Mouse (Mus musculus) embryonic stem cell, embryonic (primary cell): Measurements from ENCODE around the gene Cchcr1.

Source experiments
- CTCF ChIA-PET, 4 experiments: fragments of 300-600 bp in 2 of 4; fragments of 350-600 bp in 2 of 4; sonication (Branson Sonifier 250); formaldehyde crosslinking; loops; one replicate each; lab custom pipeline; 2022; ENCODE audit warnings: inconsistent platforms in 2 of 4; lab: Charles Lee
- POLR2A ChIA-PET, 4 experiments: fragments of 300-600 bp in 2 of 4; fragments of 350-600 bp in 2 of 4; sonication (Branson Sonifier 250); formaldehyde crosslinking; loops; one replicate each; lab custom pipeline; 2022; ENCODE audit warnings: antibody characterized with exemption in 4 of 4, inconsistent platforms in 1 of 4; lab: Charles Lee

Cchcr1 gene

GRCm38 (mm10) chr17:35505776-35506175, 11.1 kb upstream of the Cchcr1 start, which contains the start of gene Pou5f1:
Pou5f1 (plus strand) TSS chr17:35506018.
- POLR2A ChIA-PET = interaction anchor here (0.5 to 24.5 kb wide), 19 partner anchors 4 to 555 kb away, joined by 3 to 630 read pairs (median 9); partner anchors contain the start of genes Cchcr1 (in 2 of the 4), Tcf19 (in 2 of the 4), Ier3 (in 1 of the 4) and Ly6g6e (in 1 of the 4)
- CTCF ChIA-PET = interaction anchor here in 3 of 4 experiments (0.6 to 4.4 kb wide), 11 partner anchors 11 to 484 kb away, joined by 3 to 25 read pairs (median 3); partner anchors contain the start of genes Cchcr1 (in 1 of the 3) and Tcf19 (in 1 of the 3)

GRCm38 (mm10) chr17:35506881-35507280, 10.0 kb upstream of the Cchcr1 start:
- CTCF ChIA-PET = interaction anchor here in 2 of 4 experiments (0.5 to 3.7 kb wide), 8 partner anchors 9 to 87 kb away, joined by 3 to 46 read pairs (median 4); partner anchors contain the start of genes Psors1c2 (in 1 of the 2) and Tcf19 (in 1 of the 2)
- POLR2A ChIA-PET = interaction anchor here in 3 of 4 experiments (0.7 to 24.5 kb wide), 13 partner anchors 2 to 37 kb away, joined by 3 to 630 read pairs (median 4); partner anchors contain the start of genes Cchcr1 (in 2 of the 3), Tcf19 (in 2 of the 3) and Pou5f1 (in 1 of the 3)

- CTCF ChIA-PET = interaction anchor here in 3 of 4 experiments (0.5 to 7.9 kb wide), 13 partner anchors 10 to 341 kb away, joined by 3 to 46 read pairs (median 3); no protein-coding TSS in a partner anchor
Measured at GRCm38 (mm10) chr17:35507556-35508260, 9.2 kb upstream of the Cchcr1 start.

GRCm38 (mm10) chr17:35508279-35508678, 8.6 kb upstream of the Cchcr1 start:
- ChIA-PET POLR2A (interaction anchor here (0.6 to 20.8 kb wide), 12 partner anchors 8 to 1389 kb away, joined by 3 to 630 read pairs (median 6); partner anchors contain the start of gene Pou5f1 (in 1 of the 4)), CTCF (interaction anchor here (0.7 to 7.9 kb wide), 18 partner anchors 9 to 342 kb away, joined by 3 to 46 read pairs (median 4); no protein-coding TSS in a partner anchor)

More at GRCm38 (mm10) chr17:35507556-35508260, 9.2 kb upstream of the Cchcr1 start:
- POLR2A ChIA-PET = interaction anchor here in 3 of 4 experiments (0.6 to 20.8 kb wide), 12 partner anchors 9 to 1389 kb away, joined by 3 to 630 read pairs (median 8); partner anchors contain the start of gene Pou5f1 (in 1 of the 3)

- CTCF ChIA-PET = interaction anchor here (0.5 to 7.9 kb wide), 35 partner anchors 9 to 406 kb away, joined by 3 to 46 read pairs (median 5); no protein-coding TSS in a partner anchor
- POLR2A ChIA-PET = interaction anchor here (0.6 to 20.8 kb wide), 20 partner anchors 9 to 324 kb away, joined by 3 to 630 read pairs (median 4); partner anchors contain the start of genes Pou5f1 (in 1 of the 4) and Psors1c2 (in 1 of the 4)
Measured at GRCm38 (mm10) chr17:35509284-35509683, 7.6 kb upstream of the Cchcr1 start.

- ChIA-PET CTCF (interaction anchor here (0.6 to 7.9 kb wide), 32 partner anchors 9 to 548 kb away, joined by 3 to 52 read pairs (median 6); partner anchors contain the start of gene Cdsn (in 1 of the 4)), POLR2A (interaction anchor here (0.6 to 20.8 kb wide), 22 partner anchors 8 to 1508 kb away, joined by 3 to 630 read pairs (median 5); partner anchors contain the start of genes Pou5f1 (in 2 of the 4) and Psors1c2 (in 1 of the 4))
Measured at GRCm38 (mm10) chr17:35512916-35513626, 3.8 kb upstream of the Cchcr1 start.

- CTCF ChIA-PET = interaction anchor here (0.6 to 7.9 kb wide), 38 partner anchors 10 to 408 kb away, joined by 3 to 52 read pairs (median 5); partner anchors contain the start of genes Cdsn (in 1 of the 4) and Psors1c2 (in 1 of the 4)
- POLR2A ChIA-PET = interaction anchor here (0.6 to 20.8 kb wide), 33 partner anchors 9 to 348 kb away, joined by 3 to 630 read pairs (median 5); partner anchors contain the start of genes Pou5f1 (in 2 of the 4) and Psors1c2 (in 2 of the 4)
Measured at GRCm38 (mm10) chr17:35513886-35514285, 3.0 kb upstream of the Cchcr1 start.

- CTCF ChIA-PET = interaction anchor here (0.5 to 7.9 kb wide), 32 partner anchors 10 to 408 kb away, joined by 3 to 52 read pairs (median 5); partner anchors contain the start of gene Psors1c2 (in 1 of the 4)
- POLR2A ChIA-PET = interaction anchor here (0.5 to 20.8 kb wide), 39 partner anchors 8 to 299 kb away, joined by 3 to 630 read pairs (median 5); partner anchors contain the start of genes Pou5f1 (in 2 of the 4) and Psors1c2 (in 2 of the 4)
Measured at GRCm38 (mm10) chr17:35514756-35515155, 2.1 kb upstream of the Cchcr1 start.

- CTCF ChIA-PET = interaction anchor here in 3 of 4 experiments (0.5 to 3.6 kb wide), 14 partner anchors 9 to 257 kb away, joined by 3 to 15 read pairs (median 4); partner anchors contain the start of gene Pou5f1 (in 1 of the 3)
- POLR2A ChIA-PET = interaction anchor here (0.6 to 20.8 kb wide), 34 partner anchors 7 to 320 kb away, joined by 3 to 630 read pairs (median 6); partner anchors contain the start of genes Psors1c2 (in 3 of the 4), Pou5f1 (in 2 of the 4) and Ier3 (in 1 of the 4)
Measured at GRCm38 (mm10) chr17:35515911-35516640, 824 bp upstream of the Cchcr1 start.

GRCm38 (mm10) chr17:35517526-35517925, 626 bp downstream of the Cchcr1 start:
- ChIA-PET CTCF (interaction anchor here in 3 of 4 experiments (0.9 to 2.5 kb wide), 9 partner anchors 9 to 37 kb away, joined by 3 to 12 read pairs (median 4); partner anchors contain the start of gene Pou5f1 (in 1 of the 3)), POLR2A (interaction anchor here in 3 of 4 experiments (0.7 to 20.8 kb wide), 22 partner anchors 8 to 319 kb away, joined by 3 to 630 read pairs (median 6); partner anchors contain the start of genes Psors1c2 (in 3 of the 3), Pou5f1 (in 2 of the 3) and Ier3 (in 1 of the 3))

- ChIA-PET POLR2A (interaction anchor here in 2 of 4 experiments (0.7 to 3.6 kb wide), 10 partner anchors 9 to 317 kb away, joined by 3 to 13 read pairs (median 5); partner anchors contain the start of genes Ddr1 (in 1 of the 2), Ier3 (in 1 of the 2), Mdc1 (in 1 of the 2) and Tcf19 (in 1 of the 2)), CTCF (interaction anchor here in 3 of 4 experiments (0.6 to 2.9 kb wide), 10 partner anchors 9 to 60 kb away, joined by 3 to 23 read pairs (median 4); partner anchors contain the start of gene Psors1c2 (in 1 of the 3))
Measured at GRCm38 (mm10) chr17:35524354-35524753, 7.5 kb downstream of the Cchcr1 start.

- CTCF ChIA-PET = interaction anchor here (0.6 to 1.8 kb wide), 11 partner anchors 8 to 591 kb away, joined by 3 to 7 read pairs (median 4); no protein-coding TSS in a partner anchor
- POLR2A ChIA-PET = interaction anchor here in 2 of 4 experiments (0.6 to 2.4 kb wide), 11 partner anchors 8 to 132 kb away, joined by 3 to 13 read pairs (median 4); partner anchors contain the start of genes Cchcr1 (in 2 of the 2) and Tcf19 (in 1 of the 2)
Measured at GRCm38 (mm10) chr17:35526644-35527043, 9.7 kb downstream of the Cchcr1 start.

- ChIA-PET CTCF (interaction anchor here in 2 of 4 experiments (0.6 to 1.7 kb wide), 15 partner anchors 8 to 510 kb away, joined by 3 to 8 read pairs (median 4); no protein-coding TSS in a partner anchor), POLR2A (interaction anchor here in 3 of 4 experiments (0.5 to 1.9 kb wide), 21 partner anchors 11 to 315 kb away, joined by 3 to 17 read pairs (median 4); partner anchors contain the start of genes Cchcr1 (in 3 of the 3), Tcf19 (in 2 of the 3), Cdsn (in 1 of the 3) and Mdc1 (in 1 of the 3))
Measured at GRCm38 (mm10) chr17:35532360-35532759, 15.5 kb downstream of the Cchcr1 start.

- CTCF ChIA-PET = interaction anchor here in 2 of 4 experiments (0.6 to 1.7 kb wide), 15 partner anchors 8 to 511 kb away, joined by 3 to 8 read pairs (median 4); no protein-coding TSS in a partner anchor
- POLR2A ChIA-PET = interaction anchor here in 3 of 4 experiments (0.5 to 2.5 kb wide), 23 partner anchors 11 to 315 kb away, joined by 3 to 17 read pairs (median 4); partner anchors contain the start of genes Cchcr1 (in 3 of the 3), Tcf19 (in 2 of the 3), Cdsn (in 1 of the 3) and Mdc1 (in 1 of the 3)
Measured at GRCm38 (mm10) chr17:35532901-35533300, 16.0 kb downstream of the Cchcr1 start, which contains the start of gene Psors1c2. Psors1c2 (plus strand) TSS chr17:35533201.
